Mouse (Mus musculus): ENCODE measurements at regions not wholly inside any gene's neighbourhood (a gene's known extent, or its start where the extent isn't known, plus 50 kb on each side); places are given as distances from the start of the nearest gene placed in this dataset.

DNA sequence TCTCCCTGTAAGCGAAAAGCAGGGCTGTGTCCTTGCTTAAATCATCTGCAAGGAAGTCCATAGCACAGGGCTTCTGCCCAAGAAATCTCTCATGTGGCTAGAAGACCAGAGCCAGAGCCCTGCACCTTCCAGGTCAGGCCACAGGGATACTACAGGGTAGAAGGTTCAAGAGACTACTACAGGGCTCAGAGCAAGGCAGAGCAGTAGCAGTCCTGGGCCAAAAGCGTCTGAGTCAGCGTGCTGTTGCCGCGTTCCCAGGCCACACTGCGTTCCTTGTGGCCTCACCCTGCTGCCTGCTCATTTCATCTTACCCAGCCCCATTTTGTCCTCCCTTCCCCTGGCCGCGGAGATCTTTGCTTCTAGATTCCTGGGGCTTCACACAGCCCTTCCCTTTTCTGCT, 283.0 kb upstream of the Spred2 start:
- TF ChIP-seq POLR2A (IDR thresholded peaks at IDR 0.05; ENCODE audit: low read depth, low read length) (no peak), CTCF (IDR thresholded peaks at IDR 0.05; ENCODE audit: borderline replicate concordance, insufficient read depth, low read length) (no peak)

Data from embryonic fibroblast, embryonic 13.5 days (primary cell).